Mouse (Mus musculus): ENCODE measurements at regions not wholly inside any gene's neighbourhood (a gene's known extent, or its start where the extent isn't known, plus 50 kb on each side); places are given as distances from the start of the nearest gene placed in this dataset.

- ATAC-seq (ENCODE audit: insufficient number of reproducible peaks, insufficient read depth, low FRiP score, low TSS enrichment, low read depth): no peak
- no peaks in the 10 kb centered on the region for H3K9me3 ChIP-seq
- H3K4me3 ChIP-seq: no peak overlapping the region
- no peaks in the 10 kb centered on the region for H3K27me3 ChIP-seq
- H3K4me2 ChIP-seq: no peak overlapping the region
- H3K36me3 ChIP-seq: no peaks in the 10 kb centered on the region
- H3K9ac ChIP-seq: no peak overlapping the region
- 85% methylated on average over 1 of the region's 1 CpGs for WGBS
- H3K27ac ChIP-seq: no peak overlapping the region
- no peaks in the 10 kb centered on the region for H3K4me1 ChIP-seq
Observed at GRCm38 (mm10) chr3:65449176-65449575, 56.8 kb upstream of the Ssr3 start.

DNA sequence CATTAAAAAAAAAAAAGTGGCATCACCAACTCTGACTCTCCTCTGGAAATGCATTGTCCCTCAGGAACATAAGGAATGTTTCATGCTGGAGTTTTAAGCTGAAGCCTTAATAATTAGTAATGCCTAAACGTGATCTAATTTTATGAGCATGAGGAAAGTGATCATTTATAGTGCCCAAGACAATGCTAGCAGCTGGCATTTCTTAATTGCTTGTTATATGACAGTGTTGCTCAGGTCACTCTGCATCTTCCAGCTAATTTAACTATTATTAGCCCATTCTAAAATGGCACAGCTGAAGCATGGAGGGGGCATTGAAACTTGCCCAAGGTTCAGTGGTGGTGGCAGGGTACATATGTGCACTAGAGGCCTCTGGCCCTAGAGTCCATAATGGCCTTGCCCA, 51.3 kb upstream of the Ssr3 start:
- Histone ChIP-seq H3K9ac (no peak overlapping the region), H3K4me3 (no peak overlapping the region), H3K4me1 (peaks cover 28% of the 10 kb centered on the region), H3K9me3 (no peaks in the 10 kb centered on the region), H3K36me3 (no peaks in the 10 kb centered on the region), H3K4me2 (no peak overlapping the region), H3K27me3 (no peaks in the 10 kb centered on the region), H3K27ac (no peak overlapping the region)
- 51% methylated on average over 1 of the region's 1 CpGs for WGBS
- no peak for ATAC-seq (ENCODE audit: insufficient number of reproducible peaks, insufficient read depth, low FRiP score, low TSS enrichment, low read depth)

GRCm38 (mm10) chr3:65442946-65443345, 50.5 kb upstream of the Ssr3 start:
- no peaks in the 10 kb centered on the region for H3K36me3 ChIP-seq
- 34% methylated on average over 8 of the region's 8 CpGs for WGBS
- H3K4me1 ChIP-seq: peaks cover 28% of the 10 kb centered on the region
- no peak overlapping the region for H3K9ac ChIP-seq
- H3K9me3 ChIP-seq: no peaks in the 10 kb centered on the region
- H3K4me2 ChIP-seq: no peak overlapping the region
- no peaks in the 10 kb centered on the region for H3K27me3 ChIP-seq
- no peak overlapping the region for H3K4me3 ChIP-seq
- H3K27ac ChIP-seq: no peak overlapping the region
- no peak for ATAC-seq (ENCODE audit: insufficient number of reproducible peaks, insufficient read depth, low FRiP score, low TSS enrichment, low read depth)

DNA sequence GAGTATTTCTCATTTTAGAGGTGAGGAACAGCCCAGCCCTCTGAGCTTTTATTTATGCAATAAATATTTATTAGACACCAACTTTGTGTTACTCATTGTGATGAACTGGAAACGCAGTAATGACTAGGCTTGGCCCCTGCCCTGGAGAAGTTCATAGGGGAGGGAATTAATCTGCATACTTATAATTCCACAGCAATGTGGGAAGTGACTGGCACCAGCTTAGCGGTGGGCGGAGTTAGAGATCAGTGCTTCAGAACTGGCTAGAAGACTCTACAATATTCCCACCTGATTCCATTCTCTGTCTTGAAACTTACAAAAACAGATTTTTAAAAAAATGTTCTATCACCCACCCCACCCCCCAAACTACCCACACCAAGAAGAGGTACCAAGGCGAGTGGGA, 49.8 kb upstream of the Ssr3 start:
- no peak overlapping the region for H3K9ac ChIP-seq
- no peak overlapping the region for H3K4me3 ChIP-seq
- peak overlapping the region; percentile 85 for H3K27ac ChIP-seq
- no peaks in the 10 kb centered on the region for H3K27me3 ChIP-seq
- H3K4me2 ChIP-seq: peak overlapping the region; percentile 46; the same call in 1 of the 2 replicates
- H3K4me1 ChIP-seq: peaks cover 28% of the 10 kb centered on the region
- 64% methylated on average over 4 of the region's 4 CpGs for WGBS
- H3K36me3 ChIP-seq: no peaks in the 10 kb centered on the region
- no peak for ATAC-seq (ENCODE audit: insufficient number of reproducible peaks, insufficient read depth, low FRiP score, low TSS enrichment, low read depth)
- no peaks in the 10 kb centered on the region for H3K9me3 ChIP-seq
